Comparison of ENCODE assay signal across 14 mouse cellular contexts in genomic region chr2:155284647-155285046, GRCm38 (mm10). TPM values are rescaled to one million over a fixed set of nuclear protein-coding genes. Genes with fewer than 3 reads are reported as not detected.
DNase-seq lines count a peak whose midpoint lies in the region; ATAC-seq and TF ChIP-seq lines count a peak whose summit lies in the region.
"Had no signal": no experiment of that assay in that cellular context is flagged by ENCODE, and none has a peak within 500 bp of the region (broad histone marks: within the 10 kb centered on the region; RNA-seq: fewer than 3 reads in every experiment).

No protein-coding gene starts in this region.

- H3K4me1 ChIP-seq in brown adipose tissue, adult 24 weeks (ENCODE audit: control insufficient read depth, insufficient read depth, insufficient read length, low read length) = peaks cover 9% of the 10 kb centered on the region
- peaks cover 27% of the 10 kb centered on the region for H3K4me1 ChIP-seq in heart, embryonic 12.5 days (replicated peaks)
- no peaks in the 10 kb centered on the region for H3K4me1 ChIP-seq in intestine, postnatal 0 days (replicated peaks; ENCODE audit: control insufficient read depth, insufficient read depth, low read length)
- H3K4me1 ChIP-seq: midbrain, embryonic 10.5 days had no signal

- peaks cover 22% of the 10 kb centered on the region for H3K36me3 ChIP-seq in heart, embryonic 12.5 days
- peaks cover 20% of the 10 kb centered on the region for H3K36me3 ChIP-seq in intestine, postnatal 0 days (ENCODE audit: control insufficient read depth, insufficient read depth)

- H3K27ac ChIP-seq in brown adipose tissue, adult 24 weeks (replicated peaks; ENCODE audit: low read depth, low read length) = 0 out of 2 replicates have a peak overlapping the region, but pooled peaks have one; percentile 7
- H3K27ac ChIP-seq in heart, embryonic 12.5 days (ENCODE audit: poor library complexity, severe bottlenecking) = peak overlapping the region; percentile 60
- H3K27ac ChIP-seq in intestine, postnatal 0 days (ENCODE audit: low read depth, low read length) = peak overlapping the region; percentile 28; the same call in 1 of the 2 replicates
- H3K27ac ChIP-seq: liver, embryonic 13.5 days; midbrain, embryonic 10.5 days had no signal

- H3K9me3 ChIP-seq in heart, embryonic 12.5 days (replicated peaks) = no peaks in the 10 kb centered on the region
- H3K9me3 ChIP-seq in intestine, postnatal 0 days (ENCODE audit: control insufficient read depth) = no peaks in the 10 kb centered on the region
- H3K9me3 ChIP-seq: liver, embryonic 13.5 days; midbrain, embryonic 10.5 days had no signal

- intact Hi-C loops in heart, postnatal 25 days (cut with DNase I) = no loop called here

- H3K4me2 ChIP-seq in heart, embryonic 12.5 days = no peak overlapping the region
- H3K4me2 ChIP-seq in intestine, postnatal 0 days (replicated peaks; ENCODE audit: low read depth) = no peak overlapping the region
- H3K4me2 ChIP-seq: liver, embryonic 13.5 days had no signal

- DNase-seq in heart, adult 11 months = peak; percentile 96
- no peak for DNase-seq in heart, postnatal 25 days (ENCODE audit: low spot score)
- DNase-seq in ovary, postnatal 36 days (ENCODE audit: low spot score) = no peak
- DNase-seq in adrenal gland, postnatal 36 days = no peak
- DNase-seq in right cerebral cortex, adult 18-20 months = no peak
- DNase-seq: cerebellum, adult 18-20 months; embryo, embryonic 11 days; kidney, adult 2 months; liver, embryonic 13.5 days; thymus, adult 2 months had no signal

- TF ChIP-seq CTCF in intestine, postnatal 0 days (IDR thresholded peaks at IDR 0.05; ENCODE audit: low read depth) = no peak

- H3K4me3 ChIP-seq in brown adipose tissue, adult 24 weeks (ENCODE audit: insufficient read depth, low read depth, low read length) = no peak overlapping the region
- no peak overlapping the region for H3K4me3 ChIP-seq in heart, embryonic 12.5 days
- H3K4me3 ChIP-seq in intestine, postnatal 0 days (ENCODE audit: low read depth, low read length) = no peak overlapping the region
- H3K4me3 ChIP-seq: liver, embryonic 13.5 days; midbrain, embryonic 10.5 days had no signal

- 64% methylated on average over 7 of the region's 7 CpGs for WGBS in heart, embryonic 12.5 days
- 65% methylated on average over 7 of the region's 7 CpGs for WGBS in intestine, postnatal 0 days

- ATAC-seq in heart, embryonic 12.5 days (ENCODE audit: insufficient number of reproducible peaks, low FRiP score) = no peak
- ATAC-seq in intestine, postnatal 0 days = 0 out of 2 replicates have a peak, but pooled peaks have one; percentile 36

- H3K27me3 ChIP-seq in heart, embryonic 12.5 days (replicated peaks) = no peaks in the 10 kb centered on the region
- H3K27me3 ChIP-seq in intestine, postnatal 0 days (replicated peaks; ENCODE audit: control insufficient read depth, insufficient read depth, low read length) = no peaks in the 10 kb centered on the region
- H3K27me3 ChIP-seq: liver, embryonic 13.5 days had no signal

- no peak overlapping the region for H3K9ac ChIP-seq in heart, embryonic 12.5 days
- no peak overlapping the region for H3K9ac ChIP-seq in intestine, postnatal 0 days (ENCODE audit: low read depth, low read length)
- H3K9ac ChIP-seq: liver, embryonic 13.5 days had no signal

RNA-seq across cellular contexts. Expression of gene Map1lc3a, which starts 8.6 kb away (rescaled TPM):
- 100 to 1,000 TPM; 712 to 776 TPM for total RNA-seq in heart, postnatal 25 days (2021)
- polyA plus RNA-seq in brown adipose tissue, adult 24 weeks (2012; ENCODE audit: insufficient read depth, insufficient read length, missing spikeins) = 428 and 471 TPM in 2 replicates
- polyA plus RNA-seq in heart, embryonic 12.5 days (2016; fragmentation: Nextera tagmentation; extraction: Ambion mirVana) = 228 and 252 TPM in 2 replicates
- 158 and 168 TPM in 2 replicates for polyA plus RNA-seq in intestine, postnatal 0 days (2015; fragmentation: Nextera tagmentation; extraction: Ambion mirVana)
- 100 to 1,000 TPM; 469 to 912 TPM for total RNA-seq in adrenal gland, postnatal 36 days (2021)

RNA-seq across cellular contexts. Expression of gene Dynlrb1, which starts 48.3 kb away (rescaled TPM):
- total RNA-seq in heart, postnatal 25 days (2021) = 100 to 1,000 TPM; 162 to 183 TPM
- polyA plus RNA-seq in brown adipose tissue, adult 24 weeks (2012; ENCODE audit: insufficient read depth, insufficient read length, missing spikeins) = 372 and 376 TPM in 2 replicates
- polyA plus RNA-seq in heart, embryonic 12.5 days (2016; fragmentation: Nextera tagmentation; extraction: Ambion mirVana) = 341 and 361 TPM in 2 replicates
- 327 and 342 TPM in 2 replicates for polyA plus RNA-seq in intestine, postnatal 0 days (2015; fragmentation: Nextera tagmentation; extraction: Ambion mirVana)
- total RNA-seq in adrenal gland, postnatal 36 days (2021) = 100 to 1,000 TPM; 289 to 360 TPM

Comparison
In these comparisons a context has a peak if more than half of its experiments do, and no peak if none do; other contexts are left out.
1. H3K27ac ChIP-seq: peak in every context shown above with its lines; median percentile 60 in heart, embryonic 12.5 days; 28 in intestine, postnatal 0 days; 7 in brown adipose tissue, adult 24 weeks.